ENCODE assay signal across 20 mouse cellular contexts in genomic region chr19:36384426-36384825, GRCm38 (mm10). TPM values are rescaled to one million over a fixed set of nuclear protein-coding genes. Genes with fewer than 3 reads are reported as not detected.
DNase-seq lines count a peak whose midpoint lies in the region; ATAC-seq and TF ChIP-seq lines count a peak whose summit lies in the region.
"Had no signal": no experiment of that assay in that cellular context is flagged by ENCODE, and none has a peak within 500 bp of the region (broad histone marks: within the 10 kb centered on the region; RNA-seq: fewer than 3 reads in every experiment).

No protein-coding gene starts in this region.

- H3K4me3 ChIP-seq in forebrain, embryonic 11.5 days (ENCODE audit: low read depth, low read length), result no peak overlapping the region
- H3K4me3 ChIP-seq in forebrain, embryonic 16.5 days (replicated peaks; ENCODE audit: low read length), result no peak overlapping the region
- no peak overlapping the region for H3K4me3 ChIP-seq in CH12.LX (replicated peaks in 1 of 3; ENCODE audit: low read depth in 2 of 3, low read length in 2 of 3, poor library complexity in 1 of 3)
- no peak overlapping the region for H3K4me3 ChIP-seq in liver, embryonic 12.5 days
- H3K4me3 ChIP-seq: embryonic facial prominence, embryonic 13.5 days; forebrain, embryonic 10.5 days; heart, adult 2 months; limb, embryonic 13.5 days had no signal

- no peak for TF ChIP-seq RAD21 in CH12.LX (IDR thresholded peaks at IDR 0.05; ENCODE audit: low read depth, low read length)

- WGBS in forebrain, embryonic 11.5 days, result 10% methylated on average over 2 of the region's 2 CpGs
- 15% methylated on average over 2 of the region's 2 CpGs for WGBS in forebrain, embryonic 16.5 days
- WGBS in liver, embryonic 12.5 days (ENCODE audit: insufficient replicate concordance), result 27% methylated on average over 2 of the region's 2 CpGs

- no peak for TF ChIP-seq CTCF in CH12.LX (conservative IDR thresholded peaks at IDR 0.05 in 1 of 2, IDR thresholded peaks at IDR 0.05 in 1 of 2; ENCODE audit: low read depth in 2 of 2, low read length in 2 of 2)

- in situ Hi-C loops in CH12.LX (cut with MboI; ENCODE audit: low pct_ligation_motif_present, low pct_unique_long_range_greater_than_20kb, low sequenced_read_pairs), result no loop called here

- H3K36me3 ChIP-seq in forebrain, embryonic 11.5 days (ENCODE audit: control insufficient read depth, insufficient read depth, low read length), result no peaks in the 10 kb centered on the region
- H3K36me3 ChIP-seq in forebrain, embryonic 16.5 days (ENCODE audit: control insufficient read depth, insufficient read depth), result no peaks in the 10 kb centered on the region
- no peaks in the 10 kb centered on the region for H3K36me3 ChIP-seq in CH12.LX (replicated peaks in 1 of 2; ENCODE audit: control insufficient read depth in 1 of 2, insufficient read depth in 1 of 2, low read length in 1 of 2)
- no peaks in the 10 kb centered on the region for H3K36me3 ChIP-seq in liver, embryonic 12.5 days
- H3K36me3 ChIP-seq: embryonic facial prominence, embryonic 13.5 days; forebrain, embryonic 10.5 days; limb, embryonic 13.5 days had no signal

- no peak for TF ChIP-seq POLR2A in CH12.LX (IDR thresholded peaks at IDR 0.05; ENCODE audit: low read depth, low read length)

- H3K27ac ChIP-seq in forebrain, embryonic 11.5 days (ENCODE audit: low read depth, low read length), result no peak overlapping the region
- no peak overlapping the region for H3K27ac ChIP-seq in forebrain, embryonic 16.5 days (ENCODE audit: low read length)
- H3K27ac ChIP-seq in CH12.LX (ENCODE audit: insufficient read depth, low read depth), result no peak overlapping the region
- H3K27ac ChIP-seq in liver, embryonic 12.5 days, result no peak overlapping the region
- H3K27ac ChIP-seq: embryonic facial prominence, embryonic 13.5 days; forebrain, embryonic 10.5 days; heart, adult 2 months; limb, embryonic 13.5 days had no signal

- no peak for TF ChIP-seq EP300 in CH12.LX (IDR thresholded peaks at IDR 0.05; ENCODE audit: low read length)

- dilution Hi-C loops in CH12.LX (cut with MboI; ENCODE audit: extremely low pct_ligation_motif_present, extremely low pct_unique_long_range_greater_than_20kb, low sequenced_read_pairs), result no loop called here

- no peaks in the 10 kb centered on the region for H3K79me2 ChIP-seq in CH12.LX (replicated peaks; ENCODE audit: control insufficient read depth, extremely low read depth, insufficient read depth, poor library complexity, severe bottlenecking)

- H3K27me3 ChIP-seq in forebrain, embryonic 11.5 days (ENCODE audit: control insufficient read depth, insufficient read depth, low read length), result no peaks in the 10 kb centered on the region
- no peaks in the 10 kb centered on the region for H3K27me3 ChIP-seq in forebrain, embryonic 16.5 days (replicated peaks; ENCODE audit: control insufficient read depth, insufficient read depth, low read length)
- no peaks in the 10 kb centered on the region for H3K27me3 ChIP-seq in CH12.LX (replicated peaks)
- H3K27me3 ChIP-seq in liver, embryonic 12.5 days (replicated peaks), result no peaks in the 10 kb centered on the region
- H3K27me3 ChIP-seq: embryonic facial prominence, embryonic 13.5 days; limb, embryonic 13.5 days had no signal

- H3K4me2 ChIP-seq in forebrain, embryonic 11.5 days (ENCODE audit: low read depth, low read length, severe bottlenecking), result no peak overlapping the region
- H3K4me2 ChIP-seq in forebrain, embryonic 16.5 days (ENCODE audit: low read length), result no peak overlapping the region
- H3K4me2 ChIP-seq in CH12.LX (ENCODE audit: insufficient read depth, low read depth, poor library complexity, severe bottlenecking), result no peak overlapping the region
- H3K4me2 ChIP-seq in liver, embryonic 12.5 days, result no peak overlapping the region
- H3K4me2 ChIP-seq: embryonic facial prominence, embryonic 13.5 days; limb, embryonic 13.5 days; midbrain, embryonic 11.5 days had no signal

- no peaks in the 10 kb centered on the region for H3K4me1 ChIP-seq in forebrain, embryonic 11.5 days (replicated peaks; ENCODE audit: control insufficient read depth, insufficient read depth, low read length)
- H3K4me1 ChIP-seq in forebrain, embryonic 16.5 days (replicated peaks; ENCODE audit: control insufficient read depth, insufficient read depth, low read length), result no peaks in the 10 kb centered on the region
- H3K4me1 ChIP-seq in CH12.LX (ENCODE audit: control insufficient read depth in 1 of 2, insufficient read depth in 2 of 2), result peaks cover 17 to 34% of the 10 kb centered on the region in 2 experiments
- H3K4me1 ChIP-seq in liver, embryonic 12.5 days, result no peaks in the 10 kb centered on the region
- H3K4me1 ChIP-seq: embryonic facial prominence, embryonic 13.5 days had no signal

- peak; percentile 7 for DNase-seq in forebrain, embryonic 11.5 days (ENCODE audit: low spot score)
- no peak for DNase-seq in CH12.LX (ENCODE audit: extremely low read depth)
- DNase-seq in induced T-regulatory cell, adult 2 months (ENCODE audit: low read depth), result peak; percentile 68
- DNase-seq in thymus, postnatal 14 days, result peak; percentile 56
- DNase-seq in adrenal gland, postnatal 4 days (ENCODE audit: low spot score in 2 of 2), result no peak
- DNase-seq in kidney, postnatal 36 days, result no peak
- DNase-seq: cerebellum, adult 11 months; cerebellum, postnatal 36 days; heart, adult 2 months; heart, postnatal 4 days; kidney, postnatal 10 days; liver, postnatal 0 days; lung, postnatal 36 days; right cerebral cortex, adult 18-20 months had no signal

- no peak overlapping the region for H3K9ac ChIP-seq in forebrain, embryonic 11.5 days (ENCODE audit: low read length)
- no peak overlapping the region for H3K9ac ChIP-seq in forebrain, embryonic 16.5 days (replicated peaks; ENCODE audit: low read depth, low read length)
- H3K9ac ChIP-seq in CH12.LX (ENCODE audit: insufficient read depth, low read depth), result no peak overlapping the region
- no peak overlapping the region for H3K9ac ChIP-seq in liver, embryonic 12.5 days
- H3K9ac ChIP-seq: embryonic facial prominence, embryonic 13.5 days; limb, embryonic 13.5 days; liver, postnatal 0 days had no signal

- H3K9me3 ChIP-seq in forebrain, embryonic 11.5 days (ENCODE audit: control insufficient read depth, low read length), result no peaks in the 10 kb centered on the region
- H3K9me3 ChIP-seq in forebrain, embryonic 16.5 days (ENCODE audit: control insufficient read depth, low read length), result no peaks in the 10 kb centered on the region
- peaks cover 3% of the 10 kb centered on the region for H3K9me3 ChIP-seq in CH12.LX (replicated peaks; ENCODE audit: low read length)
- H3K9me3 ChIP-seq in liver, embryonic 12.5 days (replicated peaks), result no peaks in the 10 kb centered on the region
- H3K9me3 ChIP-seq: embryonic facial prominence, embryonic 13.5 days; forebrain, embryonic 10.5 days; limb, embryonic 13.5 days had no signal

- ATAC-seq in forebrain, embryonic 11.5 days (replicated peaks; ENCODE audit: low FRiP score), result no peak
- no peak for ATAC-seq in forebrain, embryonic 16.5 days
- ATAC-seq in liver, embryonic 12.5 days, result no peak
- ATAC-seq: liver, postnatal 0 days had no signal

TF ChIP-seq in CH12.LX, 34 proteins besides CTCF, POLR2A, EP300 and RAD21:
- TF ChIP-seq CHD2 (IDR thresholded peaks at IDR 0.05; ENCODE audit: low read length), result peak; percentile 57
- no peak for TF ChIP-seq JUND (conservative IDR thresholded peaks at IDR 0.05; ENCODE audit: low read depth, low read length)
- no peak for TF ChIP-seq TBP (conservative IDR thresholded peaks at IDR 0.05; ENCODE audit: low read depth, low read length)
- no peak for TF ChIP-seq USF1 (IDR thresholded peaks at IDR 0.05; ENCODE audit: low read depth, low read length)
- no peak for TF ChIP-seq CHD1 (IDR thresholded peaks at IDR 0.05; ENCODE audit: low read depth, low read length)
- TF ChIP-seq IRF4 (IDR thresholded peaks at IDR 0.05; ENCODE audit: low read depth, low read length), result no peak
- TF ChIP-seq ZMIZ1 (IDR thresholded peaks at IDR 0.05; ENCODE audit: low read depth, low read length), result no peak

RNA-seq across cellular contexts. Expression of gene Pcgf5, which starts 36.3 kb away (rescaled TPM):
- 14.9 and 17.1 TPM in 2 replicates for polyA plus RNA-seq in forebrain, embryonic 11.5 days (2014; fragmentation: Nextera tagmentation; extraction: Ambion mirVana)
- 12.3 and 15.8 TPM in 2 replicates for polyA plus RNA-seq in forebrain, embryonic 16.5 days (2015; fragmentation: Nextera tagmentation; extraction: Ambion mirVana)
- 17.0 and 20.6 TPM in 2 replicates for total RNA-seq in CH12.LX (2012; rRNA removed)
- total RNA-seq in CH12.LX (2014; rRNA removed), result 25.7 and 28.9 TPM in 2 replicates
- polyA plus RNA-seq in CH12.LX (2012; ENCODE audit: insufficient read length, low read depth), result 17.0 and 17.4 TPM in 2 replicates
- 23.6 and 26.0 TPM in 2 replicates for polyA plus RNA-seq in liver, embryonic 12.5 days (2016; fragmentation: Nextera tagmentation; extraction: Ambion mirVana)
- total RNA-seq in adrenal gland, postnatal 4 days (2021), result 10 to 100 TPM; 21.7 to 25.3 TPM

Comparison
In these comparisons a context has a peak if more than half of its experiments do, and no peak if none do; other contexts are left out.
1. DNase-seq: peak in forebrain, embryonic 11.5 days (single experiment), induced T-regulatory cell, adult 2 months (single experiment) and thymus, postnatal 14 days (single experiment); none in CH12.LX (single experiment), adrenal gland, postnatal 4 days (0 of 2) and kidney, postnatal 36 days (0 of 2).